14 mouse cellular contexts compared by ENCODE assay signal in the genomic region with DNA sequence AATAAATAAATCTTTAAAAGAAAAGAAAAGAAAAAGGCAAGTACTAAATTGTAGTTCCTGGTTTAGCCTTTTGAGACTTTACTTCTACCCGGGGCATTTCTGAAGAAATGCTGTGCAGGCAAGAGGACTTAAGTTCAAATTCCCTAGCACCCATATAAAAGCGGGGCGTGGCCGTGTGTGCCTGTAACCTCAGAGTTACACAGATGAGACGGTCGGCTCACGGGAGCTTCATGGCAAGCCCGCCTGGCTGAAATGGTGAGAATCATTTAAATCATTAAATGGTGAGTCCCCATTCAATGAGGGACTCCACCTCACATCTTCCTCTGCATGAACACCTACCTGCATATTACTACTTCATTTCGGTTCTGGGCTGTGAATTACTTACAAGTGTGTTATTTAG. TPM values are rescaled to one million over a fixed set of nuclear protein-coding genes. Genes with fewer than 3 reads are reported as not detected.
A peak's percentile ranks its signal among the peaks of the same experiment; 100 is the strongest.
DNase-seq lines count a peak whose midpoint lies in the region; ATAC-seq and TF ChIP-seq lines count a peak whose summit lies in the region.
"Had no signal": no experiment of that assay in that cellular context is flagged by ENCODE, and none has a peak within 500 bp of the region (broad histone marks: within the 10 kb centered on the region; RNA-seq: fewer than 3 reads in every experiment).

No protein-coding gene starts in this region.

- no peak overlapping the region for H3ac ChIP-seq in myocyte (ENCODE audit: control insufficient read depth, insufficient read length)

- no peak for TF ChIP-seq RAD21 in CH12.LX (IDR thresholded peaks at IDR 0.05; ENCODE audit: low read depth, low read length)
- no peak for TF ChIP-seq RAD21 in MEL (IDR thresholded peaks at IDR 0.05; ENCODE audit: low read depth, low read length)

- H3K9me3 ChIP-seq in CH12.LX (replicated peaks; ENCODE audit: low read length), result no peaks in the 10 kb centered on the region
- H3K9me3 ChIP-seq in MEL (replicated peaks; ENCODE audit: insufficient read depth, low read length), result no peaks in the 10 kb centered on the region
- no peaks in the 10 kb centered on the region for H3K9me3 ChIP-seq in midbrain, postnatal 0 days (ENCODE audit: low read length)
- H3K9me3 ChIP-seq in midbrain, embryonic 11.5 days (ENCODE audit: control insufficient read depth, low read length), result no peaks in the 10 kb centered on the region
- H3K9me3 ChIP-seq: embryonic facial prominence, embryonic 15.5 days; forebrain, embryonic 15.5 days; G1E; heart, embryonic 12.5 days; hindbrain, embryonic 12.5 days had no signal

- 58% methylated on average over 9 of the region's 9 CpGs for WGBS in midbrain, postnatal 0 days
- 59% methylated on average over 9 of the region's 9 CpGs for WGBS in midbrain, embryonic 11.5 days

- no peaks in the 10 kb centered on the region for H3K79me2 ChIP-seq in CH12.LX (replicated peaks; ENCODE audit: control insufficient read depth, extremely low read depth, insufficient read depth, poor library complexity, severe bottlenecking)
- no peaks in the 10 kb centered on the region for H3K79me2 ChIP-seq in MEL (ENCODE audit: control insufficient read depth, insufficient read depth, low read length, poor library complexity)
- no peaks in the 10 kb centered on the region for H3K79me2 ChIP-seq in myocyte (ENCODE audit: control insufficient read depth, insufficient read depth)

- H3K4me1 ChIP-seq in CH12.LX (ENCODE audit: control insufficient read depth in 1 of 2, insufficient read depth in 2 of 2), result peaks cover 3 to 25% of the 10 kb centered on the region in 2 experiments
- H3K4me1 ChIP-seq in MEL (ENCODE audit: control insufficient read depth in 1 of 2, insufficient read depth in 2 of 2, low read length in 2 of 2), result 0 out of 4 replicates have a peak, but pooled peaks cover 0 to 6% of the 10 kb centered on the region in 2 experiments
- no peaks in the 10 kb centered on the region for H3K4me1 ChIP-seq in midbrain, postnatal 0 days (ENCODE audit: insufficient read depth, low read length)
- no peaks in the 10 kb centered on the region for H3K4me1 ChIP-seq in midbrain, embryonic 11.5 days (ENCODE audit: control insufficient read depth, insufficient read depth, low read length)
- H3K4me1 ChIP-seq: embryonic facial prominence, embryonic 15.5 days; forebrain, embryonic 15.5 days; heart, embryonic 12.5 days; hindbrain, embryonic 12.5 days had no signal

- peak; percentile 43; the same call in 1 of the 2 replicates for ATAC-seq in erythroblast, adult 5-6 weeks (replicated peaks; ENCODE audit: low FRiP score, poor library complexity, severe bottlenecking)
- ATAC-seq in midbrain, postnatal 0 days (ENCODE audit: low FRiP score), result no peak
- no peak for ATAC-seq in midbrain, embryonic 11.5 days (ENCODE audit: low FRiP score)

- H3K36me3 ChIP-seq in CH12.LX (replicated peaks in 1 of 2; ENCODE audit: control insufficient read depth in 1 of 2, insufficient read depth in 1 of 2, low read length in 1 of 2) (no peaks in the 10 kb centered on the region), MEL (ENCODE audit: control insufficient read depth in 1 of 2, insufficient read depth in 2 of 2, low read length in 2 of 2) (no peaks in the 10 kb centered on the region), myocyte (ENCODE audit: control insufficient read depth, insufficient read depth) (no peaks in the 10 kb centered on the region)
- H3K36me3 ChIP-seq in midbrain, postnatal 0 days (ENCODE audit: insufficient read depth, low read length), result no peaks in the 10 kb centered on the region
- H3K36me3 ChIP-seq in midbrain, embryonic 11.5 days (ENCODE audit: control insufficient read depth, insufficient read depth, low read length), result no peaks in the 10 kb centered on the region
- H3K36me3 ChIP-seq: embryonic facial prominence, embryonic 15.5 days; forebrain, embryonic 15.5 days; G1E; heart, embryonic 12.5 days; hindbrain, embryonic 12.5 days had no signal

- TF ChIP-seq EP300 in CH12.LX (IDR thresholded peaks at IDR 0.05; ENCODE audit: low read length) (no peak), MEL (IDR thresholded peaks at IDR 0.05; ENCODE audit: low read depth in 1 of 2, low read length in 2 of 2) (no peak)

- peak overlapping the region; percentile 2; the same call in 1 of the 2 replicates for H3K4me2 ChIP-seq in CH12.LX (ENCODE audit: insufficient read depth, low read depth, poor library complexity, severe bottlenecking)
- peak overlapping the region; percentile 4 for H3K4me2 ChIP-seq in myocyte (ENCODE audit: low read depth)
- H3K4me2 ChIP-seq in midbrain, postnatal 0 days (ENCODE audit: low read depth, low read length, poor library complexity, severe bottlenecking), result no peak overlapping the region
- H3K4me2 ChIP-seq in midbrain, embryonic 11.5 days, result no peak overlapping the region
- H3K4me2 ChIP-seq: embryonic facial prominence, embryonic 15.5 days; forebrain, embryonic 15.5 days; heart, embryonic 12.5 days; hindbrain, embryonic 12.5 days had no signal

- H3K4me3 ChIP-seq in CH12.LX (replicated peaks in 1 of 3; ENCODE audit: low read depth in 2 of 3, low read length in 2 of 3, poor library complexity in 1 of 3) (no peak overlapping the region), MEL (ENCODE audit: control insufficient read depth in 1 of 2, insufficient read depth in 1 of 2, low read depth in 2 of 2, low read length in 2 of 2) (peak overlapping the region; percentile 37 to 42), myocyte (no peak overlapping the region)
- no peak overlapping the region for H3K4me3 ChIP-seq in midbrain, postnatal 0 days (ENCODE audit: low read depth, low read length)
- H3K4me3 ChIP-seq in midbrain, embryonic 11.5 days (ENCODE audit: low read depth, low read length), result no peak overlapping the region
- H3K4me3 ChIP-seq: embryonic facial prominence, embryonic 15.5 days; forebrain, embryonic 15.5 days; heart, embryonic 12.5 days; hindbrain, embryonic 12.5 days had no signal

- in situ Hi-C loops in CH12.LX (cut with MboI; ENCODE audit: low pct_ligation_motif_present, low pct_unique_long_range_greater_than_20kb, low sequenced_read_pairs), result loop anchor here (10.0 to 25.0 kb wide), 3 partner anchors 125 to 368 kb away; no protein-coding TSS in a partner anchor

- TF ChIP-seq CTCF in CH12.LX (conservative IDR thresholded peaks at IDR 0.05 in 1 of 2, IDR thresholded peaks at IDR 0.05 in 1 of 2; ENCODE audit: low read depth in 2 of 2, low read length in 2 of 2), result no peak
- TF ChIP-seq CTCF in MEL (IDR thresholded peaks at IDR 0.05 in 2 of 3, conservative IDR thresholded peaks at IDR 0.05 in 1 of 3; ENCODE audit: control insufficient read depth in 1 of 3, insufficient read depth in 1 of 3, low read depth in 2 of 3, low read length in 3 of 3, poor library complexity in 1 of 3, severe bottlenecking in 1 of 3), result no peak
- no peak for TF ChIP-seq CTCF in midbrain, postnatal 0 days (IDR thresholded peaks at IDR 0.05)

- DNase-seq in CH12.LX (ENCODE audit: extremely low read depth), result no peak
- DNase-seq in MEL (ENCODE audit: low read depth, low spot score), result peak; percentile 44
- DNase-seq in kidney, postnatal 14 days, result no peak
- DNase-seq in midbrain, postnatal 0 days (ENCODE audit: low spot score), result no peak
- no peak for DNase-seq in midbrain, embryonic 11.5 days (ENCODE audit: low spot score, missing footprints)
- DNase-seq: adrenal gland, postnatal 25 days had no signal

- TF ChIP-seq POLR2A in CH12.LX (IDR thresholded peaks at IDR 0.05; ENCODE audit: low read depth, low read length), result no peak
- TF ChIP-seq POLR2A in MEL (IDR thresholded peaks at IDR 0.05; ENCODE audit: control insufficient read depth in 1 of 2, insufficient read depth in 1 of 2, low read depth in 1 of 2, low read length in 2 of 2, poor library complexity in 1 of 2), result no peak
- no peak for TF ChIP-seq POLR2A in myocyte (IDR thresholded peaks at IDR 0.05; ENCODE audit: insufficient read length, low read depth)

- H3K27me3 ChIP-seq in CH12.LX (replicated peaks) (no peaks in the 10 kb centered on the region), MEL (ENCODE audit: control insufficient read depth in 1 of 2, insufficient read depth in 2 of 2, low read length in 2 of 2) (no peaks in the 10 kb centered on the region; a peak in 1 of 4 replicates), myocyte (ENCODE audit: control insufficient read depth, insufficient read depth, insufficient read length) (no peaks in the 10 kb centered on the region)
- no peaks in the 10 kb centered on the region for H3K27me3 ChIP-seq in midbrain, postnatal 0 days (ENCODE audit: insufficient read depth, low read length)
- no peaks in the 10 kb centered on the region for H3K27me3 ChIP-seq in midbrain, embryonic 11.5 days (ENCODE audit: control insufficient read depth, insufficient read depth, low read length)
- H3K27me3 ChIP-seq: embryonic facial prominence, embryonic 15.5 days; forebrain, embryonic 15.5 days; heart, embryonic 12.5 days; hindbrain, embryonic 12.5 days had no signal

- H3K9ac ChIP-seq in CH12.LX (ENCODE audit: insufficient read depth, low read depth) (no peak overlapping the region), MEL (ENCODE audit: control insufficient read depth, low read depth, low read length, poor library complexity, severe bottlenecking) (no peak overlapping the region)
- H3K9ac ChIP-seq in midbrain, postnatal 0 days (replicated peaks; ENCODE audit: low read length, poor library complexity, severe bottlenecking), result no peak overlapping the region
- no peak overlapping the region for H3K9ac ChIP-seq in midbrain, embryonic 11.5 days (ENCODE audit: low read length)
- H3K9ac ChIP-seq: embryonic facial prominence, embryonic 15.5 days; forebrain, embryonic 15.5 days; heart, embryonic 12.5 days; hindbrain, embryonic 12.5 days had no signal

- H3K27ac ChIP-seq in CH12.LX (ENCODE audit: insufficient read depth, low read depth), result no peak overlapping the region
- no peak overlapping the region for H3K27ac ChIP-seq in MEL (ENCODE audit: control insufficient read depth, low read depth, low read length)
- H3K27ac ChIP-seq in midbrain, postnatal 0 days (ENCODE audit: low read depth, low read length), result no peak overlapping the region
- no peak overlapping the region for H3K27ac ChIP-seq in midbrain, embryonic 11.5 days (ENCODE audit: low read depth, low read length)
- H3K27ac ChIP-seq: embryonic facial prominence, embryonic 15.5 days; forebrain, embryonic 15.5 days; hindbrain, embryonic 12.5 days; hindbrain, postnatal 0 days had no signal

- dilution Hi-C loops in CH12.LX (cut with MboI; ENCODE audit: extremely low pct_ligation_motif_present, extremely low pct_unique_long_range_greater_than_20kb, low sequenced_read_pairs), result no loop called here

RNA-seq across cellular contexts. Expression of gene Casp8, which starts 25.5 kb away (rescaled TPM):
- total RNA-seq in CH12.LX (2012; rRNA removed), result 36.2 and 42.6 TPM in 2 replicates
- 59.3 and 69.9 TPM in 2 replicates for total RNA-seq in CH12.LX (2014; rRNA removed)
- polyA plus RNA-seq in CH12.LX (2012; ENCODE audit: insufficient read length, low read depth), result 53.3 and 64.9 TPM in 2 replicates
- 15.1 and 15.2 TPM in 2 replicates for total RNA-seq in MEL (2012; rRNA removed)
- 10 to 100 TPM in 1 of 2 experiments, not detected in 1; 17.5 TPM for polyA plus RNA-seq in MEL (2012; ENCODE audit: insufficient read depth in 1 of 2, insufficient read length in 2 of 2, low read depth in 1 of 2, low replicate concordance in 2 of 2, missing spikeins in 1 of 2)
- 23.6 and 36.9 TPM in 2 replicates for total RNA-seq in erythroblast, adult 5-6 weeks (2015; ENCODE audit: low replicate concordance)
- total RNA-seq in erythroblast, adult 5-6 weeks (2017; ENCODE audit: low replicate concordance), result 15.7 and 20.4 TPM in 2 replicates
- 5.9 TPM for polyA plus RNA-seq in myocyte (2012; fragmentation: generic; extraction: Trizol)
- 2.2 and 2.5 TPM in 2 replicates for total RNA-seq in midbrain, postnatal 0 days (2014; rRNA removed)
- polyA plus RNA-seq in midbrain, postnatal 0 days (2015; fragmentation: Nextera tagmentation; extraction: Ambion mirVana), result 3.5 and 4.3 TPM in 2 replicates
- polyA plus RNA-seq in midbrain, embryonic 11.5 days (2014; fragmentation: Nextera tagmentation; extraction: Ambion mirVana), result 10.4 and 12.1 TPM in 2 replicates

RNA-seq across cellular contexts. Expression of gene Cflar, which starts 58.4 kb away (rescaled TPM):
- total RNA-seq in CH12.LX (2012; rRNA removed) (46.8 and 49.2 TPM in 2 replicates), CH12.LX (2014; rRNA removed) (81.1 and 82.0 TPM in 2 replicates), MEL (2012; rRNA removed) (12.6 and 13.1 TPM in 2 replicates)
- polyA plus RNA-seq in CH12.LX (2012; ENCODE audit: insufficient read length, low read depth) (28.3 and 35.7 TPM in 2 replicates), MEL (2012; ENCODE audit: insufficient read depth in 1 of 2, insufficient read length in 2 of 2, low read depth in 1 of 2, low replicate concordance in 2 of 2, missing spikeins in 1 of 2) (10 to 100 TPM in 1 of 2 experiments, not detected in 1; 13.2 TPM), myocyte (2012; fragmentation: generic; extraction: Trizol) (19.7 TPM)
- 10.4 and 14.2 TPM in 2 replicates for total RNA-seq in erythroblast, adult 5-6 weeks (2015; ENCODE audit: low replicate concordance)
- 16.4 and 26.2 TPM in 2 replicates for total RNA-seq in erythroblast, adult 5-6 weeks (2017; ENCODE audit: low replicate concordance)
- total RNA-seq in midbrain, postnatal 0 days (2014; rRNA removed), result 15.3 and 17.4 TPM in 2 replicates
- polyA plus RNA-seq in midbrain, postnatal 0 days (2015; fragmentation: Nextera tagmentation; extraction: Ambion mirVana), result 15.8 and 16.7 TPM in 2 replicates
- 19.1 and 20.9 TPM in 2 replicates for polyA plus RNA-seq in midbrain, embryonic 11.5 days (2014; fragmentation: Nextera tagmentation; extraction: Ambion mirVana)

Comparison
In these comparisons a context has a peak if more than half of its experiments do, and no peak if none do; other contexts are left out.
1. H3K4me2 ChIP-seq: peak in CH12.LX (single experiment) and myocyte (single experiment); none in midbrain, postnatal 0 days (single experiment) and midbrain, embryonic 11.5 days (single experiment).
2. H3K4me3 ChIP-seq: peak in MEL (2 of 2); none in CH12.LX (0 of 3), myocyte (single experiment), midbrain, postnatal 0 days (single experiment) and midbrain, embryonic 11.5 days (single experiment).